Mouse (Mus musculus) heart, adult 18-20 months (tissue): ENCODE results near the gene Tsen34. TPM values are rescaled to one million over a fixed set of nuclear protein-coding genes. Genes with fewer than 3 reads are reported as not detected.
"Not testable (repeated sequence)": the region's sequence is repeated elsewhere in the genome, so short reads cannot be mapped to it uniquely, and the experiment has no call there.

Experiments
- DNase-seq, 2 experiments: peaks; one replicate each; pipeline ENCODE4 v3.0.0; 2021 to 2022; ENCODE audit warnings: mixed read lengths in 1 of 2
- microRNA-seq, 2 experiments: library from miRNA; unstranded; fragments of <30 nt; microRNA quantifications; one replicate each; pipeline ENCODE4 v1.2.0; 2022
- total RNA-seq, 2 experiments: library from RNA; stranded (reverse); gene quantifications; 2 replicates each; pipeline ENCODE4 v1.2.3; 2021

The Tsen34 gene
- total RNA-seq, 2 experiments from 2014 or later = 68.7 to 70.3 TPM

DNA sequence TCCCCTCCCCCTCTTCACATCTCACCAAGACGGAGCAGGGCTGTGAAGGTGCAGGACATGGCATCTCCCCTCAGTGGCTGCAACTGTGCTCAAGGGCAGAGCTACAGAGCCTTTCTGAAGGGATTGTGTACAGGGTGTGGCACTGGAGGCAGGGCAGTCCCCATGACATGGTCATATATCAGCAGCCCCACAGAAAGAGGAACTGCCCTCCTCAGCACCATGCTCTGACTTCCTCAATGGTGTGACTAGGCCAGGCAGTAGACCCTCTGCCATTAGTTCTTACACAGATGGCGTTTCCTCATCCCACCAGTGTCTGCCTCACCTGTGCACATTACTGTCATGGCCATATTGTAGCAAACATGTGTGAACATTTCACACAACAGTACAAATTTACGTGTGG is 27.6 kb downstream of the Tsen34 start, which contains the start of gene Pirb:
Gene Pirb, minus strand, starts transcription at position 124 of the 400 bp plus-strand sequence.
- not testable (repeated sequence) for DNase-seq

DNA sequence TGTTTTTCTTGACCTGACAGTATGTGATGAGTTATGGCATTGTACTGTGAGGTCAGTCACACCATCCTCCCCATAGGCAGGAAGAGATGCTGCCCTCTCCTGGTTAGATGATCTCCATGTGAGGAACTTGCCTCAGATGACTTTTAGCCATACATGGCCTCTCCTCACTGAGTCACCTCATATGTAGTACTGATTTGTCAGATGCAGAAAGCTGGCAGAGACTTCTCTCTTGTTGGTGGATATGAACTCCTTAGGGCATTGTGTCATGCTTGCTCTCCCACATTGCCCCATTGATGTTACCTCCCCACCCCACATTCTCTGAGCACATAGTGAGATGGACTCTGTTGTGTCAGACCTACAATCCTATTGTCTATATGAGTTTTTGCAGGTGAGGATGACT is 32.8 kb downstream of the Tsen34 start:
- DNase-seq = not testable (repeated sequence)

DNA sequence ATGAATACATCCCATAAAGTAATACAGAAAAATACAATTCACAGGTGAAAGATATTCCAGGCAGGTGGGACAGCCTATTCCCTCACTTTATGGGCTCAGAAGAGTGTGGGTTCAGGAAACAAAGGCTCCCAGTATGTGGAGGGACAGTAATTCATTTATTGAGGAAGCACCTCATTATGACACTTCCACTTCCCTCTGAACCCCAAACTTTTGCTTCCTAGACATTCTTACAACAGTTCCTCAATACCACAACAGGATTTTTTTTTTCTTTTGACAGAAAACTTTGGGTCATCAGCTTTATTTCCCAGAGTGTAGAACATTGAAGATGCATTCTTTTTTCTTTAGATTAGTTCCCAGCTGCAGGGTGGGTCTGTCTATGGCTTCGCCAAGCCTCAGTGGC is 40.0 kb downstream of the Tsen34 start:
- not testable (repeated sequence) for DNase-seq

Small RNA genes within 50 kb of the gene (microRNA-seq; reads per million reads assigned to microRNA genes)
- 3.2 to 4.2 reads per million in 2 experiments for gene Mir3572

Other genes with a start within 250 kb of the Tsen34 start
- not detected for gene Tarm1, start 190.2 kb upstream of the Tsen34 start, total RNA-seq
- gene Oscar, start 76.7 kb upstream of the Tsen34 start, total RNA-seq = not detected
- 1,000 to 10,000 TPM; 1,902 to 1,920 TPM for gene Ndufa3, start 75.5 kb upstream of the Tsen34 start, total RNA-seq
- 10 to 100 TPM; 18.2 to 18.9 TPM for gene Tfpt, start 62.9 kb upstream of the Tsen34 start, total RNA-seq
- gene Prpf31, start 62.9 kb upstream of the Tsen34 start, total RNA-seq = 10 to 100 TPM; 22.4 to 26.0 TPM
- 10 to 100 TPM; 17.8 to 23.0 TPM for gene Cnot3, start 47.6 kb upstream of the Tsen34 start, total RNA-seq
- 10 to 100 TPM; 12.6 to 12.7 TPM for gene Leng1, start 27.0 kb upstream of the Tsen34 start, total RNA-seq
- 1 to 10 TPM; 1.1 to 1.4 TPM for gene Tmc4, start 15.3 kb upstream of the Tsen34 start, total RNA-seq
- 10 to 100 TPM; 19.8 to 21.5 TPM for gene Mboat7, start 660 bp downstream of the Tsen34 start, total RNA-seq
- gene Rps9, start 11.1 kb downstream of the Tsen34 start, total RNA-seq = 100 to 1,000 TPM; 640 to 688 TPM
- 1 to 10 TPM; 1.5 to 2.0 TPM for gene Pirb, start 27.5 kb downstream of the Tsen34 start, total RNA-seq
- under 1 TPM; 0.22 to 0.26 TPM for gene Gm15448, start 132.8 kb downstream of the Tsen34 start, total RNA-seq
- under 1 TPM; 0.26 to 0.57 TPM for gene Pira2, start 152.2 kb downstream of the Tsen34 start, total RNA-seq
- gene Gm14548, start 205.3 kb downstream of the Tsen34 start, total RNA-seq = not detected
- under 1 TPM; 0.30 to 0.33 TPM for gene Lilra6, start 222.6 kb downstream of the Tsen34 start, total RNA-seq